Mouse (Mus musculus): ENCODE measurements around the gene Olfr465-ps1. TPM values are rescaled to one million over a fixed set of nuclear protein-coding genes. Genes with fewer than 3 reads are reported as not detected.

Olfr465-ps1 gene
- not detected for total RNA-seq (2021)
- long read RNA-seq, experiment 1: 0 reads
- long read RNA-seq, experiment 2: 0 reads

GRCm38 (mm10) chr13:65137789-65138188 lies at the start of gene Olfr465-ps1:
Gene Olfr465-ps1 (plus strand): TSS chr13:65138089.
- DNase-seq: no peak

GRCm38 (mm10) chr13:65095923-65096322 lies 42.0 kb upstream of the Olfr465-ps1 start:
- no peak for DNase-seq

DNA sequence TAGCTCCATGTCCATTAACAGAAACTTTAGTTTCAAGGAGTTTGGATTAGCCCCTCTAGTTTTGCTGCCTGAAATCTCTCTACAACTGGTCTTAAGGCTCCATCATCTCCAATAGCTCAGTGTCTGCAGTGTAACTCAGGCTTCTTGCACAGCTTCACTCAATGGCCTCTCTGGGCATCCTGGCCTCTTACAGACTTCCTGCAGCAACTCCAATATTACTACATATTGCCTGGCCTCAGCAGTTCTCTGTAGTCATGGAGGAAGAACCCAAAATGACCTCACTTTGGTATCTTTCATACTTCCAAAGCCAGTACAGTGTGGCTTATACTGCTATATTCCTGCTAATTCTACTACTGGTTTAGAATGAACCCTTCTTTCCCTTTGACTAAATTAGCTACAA lies 40.9 kb upstream of the Olfr465-ps1 start:
- DNase-seq: no peak

GRCm38 (mm10) chr13:65100678-65101077 lies 37.2 kb upstream of the Olfr465-ps1 start:
- no peak for DNase-seq

DNA sequence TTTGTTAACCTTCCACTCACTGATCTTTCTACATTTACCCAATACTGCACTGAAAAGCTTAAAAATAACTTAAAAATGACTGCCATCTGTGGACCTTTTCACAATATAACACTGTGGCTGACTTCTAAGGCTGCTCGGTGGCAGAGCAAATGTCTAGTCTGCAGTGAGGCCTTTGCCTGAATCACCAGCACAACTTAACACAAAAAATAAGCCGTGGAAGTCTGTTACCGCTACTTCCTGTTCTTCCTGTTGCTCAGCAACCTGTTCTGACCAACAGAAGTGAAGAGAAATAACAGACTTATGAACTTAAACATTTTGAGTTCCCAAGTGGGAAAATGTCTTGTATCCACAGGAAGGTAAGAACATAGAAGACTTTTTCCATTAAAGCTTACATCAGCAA lies 36.7 kb upstream of the Olfr465-ps1 start:
- DNase-seq: no peak

DNA sequence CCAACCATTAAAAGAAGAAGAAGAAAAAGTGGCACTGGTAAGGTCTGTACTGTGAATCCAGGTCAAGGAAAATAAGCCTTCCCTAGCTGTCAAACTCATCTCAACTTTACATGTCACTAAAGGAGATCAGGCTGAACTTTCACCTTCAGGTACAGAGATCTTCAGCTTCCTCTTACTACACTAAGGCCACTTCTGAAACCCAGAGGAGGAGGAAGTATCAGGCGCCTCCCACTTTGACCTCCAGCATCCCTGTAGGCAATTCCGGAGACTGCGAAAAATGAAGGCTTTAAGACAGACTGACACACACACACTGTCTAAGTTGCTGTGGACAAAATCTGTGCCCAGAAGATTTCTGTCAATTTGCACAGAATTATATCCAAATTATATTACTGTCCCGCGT lies 25.9 kb upstream of the Olfr465-ps1 start:
- DNase-seq: no peak

DNA sequence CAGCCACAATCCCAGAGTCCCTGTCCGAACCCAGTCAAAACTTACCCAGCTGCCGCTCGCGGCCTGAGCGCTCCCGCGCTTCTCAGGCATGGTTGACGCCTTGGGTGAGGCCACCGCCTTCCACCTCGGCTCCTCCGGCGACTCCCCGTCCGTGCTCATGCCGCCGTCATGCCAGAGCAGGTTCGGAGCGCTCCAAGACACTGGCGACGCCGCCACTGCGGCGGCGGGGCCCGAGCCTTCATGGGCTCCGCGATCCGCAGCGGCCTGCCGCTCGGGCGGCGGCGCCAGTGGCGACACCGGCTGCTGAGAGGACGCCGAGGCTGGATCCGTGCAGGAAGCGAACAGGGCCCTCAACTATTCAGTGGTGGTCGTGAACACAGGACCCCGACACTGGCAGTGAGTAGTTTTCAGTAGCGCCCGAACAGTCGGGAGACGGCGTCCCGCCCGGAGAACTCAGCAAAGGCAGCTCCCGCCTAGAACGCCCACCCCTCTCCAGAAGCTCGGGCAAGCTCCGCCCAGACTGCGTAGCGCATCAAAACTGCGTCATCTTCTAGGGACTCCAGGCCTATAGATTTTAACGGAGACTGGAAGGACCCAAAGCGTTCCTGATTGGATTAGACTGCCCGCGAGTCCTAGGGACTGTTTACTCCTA lies 25.3 kb upstream of the Olfr465-ps1 start, which contains the start of gene Mfsd14b:
Mfsd14b (minus strand) TSS at position 517 of the 652 bp plus-strand sequence.
- DNase-seq: peak; percentile 83

DNA sequence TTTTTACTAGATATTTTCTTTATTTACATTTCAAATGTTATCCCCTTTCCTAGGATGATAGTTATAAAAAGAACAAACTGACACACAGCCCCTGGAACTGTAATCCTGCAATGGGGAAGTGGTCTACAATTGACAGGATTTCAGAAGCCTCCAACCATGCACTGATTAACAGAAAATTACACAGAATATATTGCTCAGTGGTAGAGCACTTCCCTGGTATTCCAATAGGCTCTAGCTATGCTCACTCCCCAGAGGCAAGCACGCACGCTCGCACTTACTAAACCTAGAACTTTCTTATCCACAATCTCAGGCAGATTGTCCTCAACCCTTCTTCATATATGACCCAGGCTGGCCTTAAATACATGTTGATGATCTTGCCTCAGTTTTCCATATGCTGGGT lies 24.6 kb upstream of the Olfr465-ps1 start:
- DNase-seq: no peak

- no peak for DNase-seq
Measured at GRCm38 (mm10) chr13:65120984-65121383, 16.9 kb upstream of the Olfr465-ps1 start.

- no peak for DNase-seq
Measured at GRCm38 (mm10) chr13:65122111-65122510, 15.8 kb upstream of the Olfr465-ps1 start.

DNA sequence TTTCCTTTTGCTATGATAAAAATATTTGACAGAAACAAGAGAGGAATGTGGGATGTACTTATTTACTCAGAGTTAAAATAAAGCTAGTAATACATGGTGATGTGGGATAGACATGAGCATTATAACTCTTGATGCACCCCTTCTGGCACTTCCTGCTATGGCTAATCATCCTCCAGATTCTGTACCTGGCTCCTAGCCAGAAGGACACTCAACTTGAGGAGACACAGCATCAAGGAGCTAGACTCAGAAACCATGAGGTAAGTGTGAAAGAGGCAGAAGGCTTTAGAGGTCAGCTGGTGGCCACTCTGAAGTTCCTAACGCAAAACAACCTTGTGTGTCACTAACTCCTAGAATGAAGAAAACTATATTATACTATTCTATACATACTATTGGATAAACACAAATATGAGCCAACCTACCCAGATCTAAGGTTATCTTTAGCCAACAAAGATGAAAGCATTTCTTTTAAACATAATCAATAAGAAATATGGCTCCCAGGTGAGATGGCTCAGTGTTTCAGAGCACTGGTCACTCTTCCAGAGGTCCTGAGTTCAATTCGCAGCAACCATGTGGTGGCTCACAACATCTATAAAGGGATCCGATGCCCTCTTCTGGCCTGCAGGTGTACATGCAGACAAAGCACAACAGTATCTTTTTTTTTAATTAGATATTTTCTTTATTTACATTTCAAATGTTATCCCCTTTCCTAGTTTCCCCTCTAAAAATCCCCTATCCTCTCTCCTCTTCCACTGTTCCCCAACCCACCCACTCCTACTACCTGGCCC lies 10.6 kb upstream of the Olfr465-ps1 start:
- no peak for DNase-seq

GRCm38 (mm10) chr13:65149940-65150339 lies 12.1 kb downstream of the Olfr465-ps1 start, which contains the start of gene Olfr466:
Gene Olfr466 (plus strand): TSS chr13:65150240.
- no peak for DNase-seq

- no peak for DNase-seq
Measured at GRCm38 (mm10) chr13:65174102-65174501, 36.2 kb downstream of the Olfr465-ps1 start.

- no peak for DNase-seq
Measured at GRCm38 (mm10) chr13:65175734-65176471, 38.0 kb downstream of the Olfr465-ps1 start.

DNA sequence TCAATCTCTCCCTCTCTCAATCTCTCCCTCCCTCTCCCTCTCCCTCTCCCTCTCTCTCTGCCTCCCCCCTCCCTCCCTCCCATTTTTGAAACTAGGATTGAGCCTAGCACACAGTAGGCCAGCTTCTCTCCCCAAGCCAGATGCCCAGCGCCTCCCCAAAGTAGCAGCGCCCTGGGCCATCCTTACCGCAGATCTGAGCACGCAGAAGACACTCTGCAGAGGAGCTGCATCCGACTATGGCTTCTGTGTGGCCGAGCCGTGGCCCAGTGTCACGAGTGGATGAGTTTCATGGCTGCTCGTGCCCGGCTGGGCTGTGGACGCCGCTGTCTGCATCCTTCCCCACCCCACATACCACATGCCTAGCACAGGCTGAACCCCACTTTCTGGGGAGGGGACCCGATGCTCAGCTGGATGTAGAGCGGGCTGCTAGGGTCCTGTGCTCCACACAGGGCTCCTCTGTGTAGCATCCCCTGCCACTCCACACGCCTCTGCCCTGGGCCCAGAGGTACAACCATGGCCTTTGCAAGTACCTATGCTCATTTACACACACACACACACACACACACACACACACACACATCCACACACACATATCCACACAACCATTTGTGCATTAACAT lies 38.7 kb downstream of the Olfr465-ps1 start:
- no peak for DNase-seq

Other genes starting within 250 kb of the Olfr465-ps1 start
- not detected for gene Cntnap3, start 234.1 kb upstream of the Olfr465-ps1 start, total RNA-seq (2021)
- not detected for gene Spata31, start 220.7 kb upstream of the Olfr465-ps1 start, total RNA-seq (2021)
- gene Spata31d1c, start 105.0 kb upstream of the Olfr465-ps1 start, total RNA-seq (2021): not detected
- not detected for gene Prss47, start 85.3 kb upstream of the Olfr465-ps1 start, total RNA-seq (2021)
- 1 to 10 TPM; 7.5 to 8.3 TPM for gene Mfsd14b, start 25.1 kb upstream of the Olfr465-ps1 start, total RNA-seq (2021)
- not detected for gene Olfr466, start 12.2 kb downstream of the Olfr465-ps1 start, total RNA-seq (2021)
- not detected for gene Nlrp4f, start 67.9 kb downstream of the Olfr465-ps1 start, total RNA-seq (2021)
- gene Gm10775, start 121.5 kb downstream of the Olfr465-ps1 start, total RNA-seq (2021): not detected
- 10 to 100 TPM in 1 of 2 experiments, 1 to 10 TPM in 1; 8.4 to 10.6 TPM for gene Zfp369, start 140.7 kb downstream of the Olfr465-ps1 start, total RNA-seq (2021)